Mouse (Mus musculus) embryonic stem cell, embryonic (primary cell): ENCODE measurements at regions not wholly inside any gene's neighbourhood (a gene's known extent, or its start where the extent isn't known, plus 50 kb on each side); places are given as distances from the start of the nearest gene placed in this dataset.

Experiments used
- CTCF ChIA-PET, 4 experiments: fragments of 300-600 bp in 2 of 4; fragments of 350-600 bp in 2 of 4; sonication (Branson Sonifier 250); formaldehyde crosslinking; loops; one replicate each; lab custom pipeline; 2022; ENCODE audit warnings: inconsistent platforms in 2 of 4; lab: Charles Lee
- POLR2A ChIA-PET, 4 experiments: fragments of 300-600 bp in 2 of 4; fragments of 350-600 bp in 2 of 4; sonication (Branson Sonifier 250); formaldehyde crosslinking; loops; one replicate each; lab custom pipeline; 2022; ENCODE audit warnings: antibody characterized with exemption in 4 of 4, inconsistent platforms in 1 of 4; lab: Charles Lee

GRCm38 (mm10) chr2:95830608-95831007 is 487.4 kb upstream of the Lrrc4c start:
- CTCF ChIA-PET: no interaction called here
- POLR2A ChIA-PET: no interaction called here

DNA sequence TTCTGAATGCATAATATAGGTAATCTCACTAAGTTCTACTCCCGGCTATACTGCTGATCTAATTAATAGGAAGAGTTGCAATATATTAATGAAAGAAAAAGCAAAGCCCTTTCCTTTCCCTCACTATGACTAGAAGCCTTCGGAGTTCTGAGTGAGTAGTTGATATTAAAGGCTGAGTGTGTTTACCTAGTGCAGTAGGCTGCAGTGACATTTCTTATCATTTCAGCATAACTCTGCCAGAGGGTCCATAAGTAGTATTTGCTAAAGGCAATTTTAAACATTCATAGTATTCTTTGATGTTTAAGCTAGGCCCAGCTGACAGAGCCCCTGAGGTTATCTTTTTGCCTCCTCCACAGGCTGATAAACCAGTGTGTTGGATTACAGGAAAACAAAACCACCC is 484.5 kb upstream of the Lrrc4c start:
- CTCF ChIA-PET: no interaction called here
- POLR2A ChIA-PET: no interaction called here

DNA sequence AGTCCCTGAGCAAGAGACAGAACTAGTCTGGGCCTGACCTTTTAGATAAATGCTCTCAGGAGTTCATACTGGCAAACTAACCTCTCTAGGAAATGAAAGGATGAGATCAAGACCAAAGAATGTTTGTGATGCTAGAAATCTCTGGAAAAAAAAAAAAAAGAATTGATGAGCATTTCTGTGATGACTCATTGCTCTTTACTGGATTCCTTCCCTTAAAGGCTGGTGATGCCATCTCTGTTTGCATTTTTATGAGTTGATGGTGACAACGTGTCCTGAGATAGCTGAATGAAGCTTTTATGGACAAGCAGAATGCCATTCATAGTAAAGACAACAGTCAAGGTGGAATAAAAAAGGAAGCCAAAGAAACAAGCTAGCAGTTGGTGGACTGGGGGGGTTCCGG is 478.4 kb upstream of the Lrrc4c start:
- POLR2A ChIA-PET: no interaction called here
- CTCF ChIA-PET: interaction anchor here in 1 of 4 experiments (0.6 kb wide), 1 partner anchor 269 kb away, joined by 7 read pairs; no protein-coding TSS in a partner anchor
